Mouse (Mus musculus) heart, embryonic 12.5 days (tissue): ENCODE data around the gene Hcn2. TPM values are rescaled to one million over a fixed set of nuclear protein-coding genes. Genes with fewer than 3 reads are reported as not detected.
A peak's percentile ranks its signal among the peaks of the same experiment; 100 is the strongest.

Source experiments
- ATAC-seq: fragments of 200-750 bp; cut with Nextera tagmentation; 2 replicates; pipeline ENCODE4 v1.8.0; 2017; ENCODE audit warnings: moderate TSS enrichment, moderate library complexity; ENCODE audit not compliant: insufficient number of reproducible peaks, low FRiP score
- H3K27ac ChIP-seq: fragments of 300-500 bp; sonication (generic); 2 replicates; pipeline ENCODE4 v1.5.1; 2016; ENCODE audit warnings: mild to moderate bottlenecking, moderate library complexity; ENCODE audit not compliant: poor library complexity, severe bottlenecking
- H3K27me3 ChIP-seq: fragments of 300-500 bp; sonication (generic); replicated peaks from 2 replicates; pipeline ENCODE4 v1.6.1; 2016; ENCODE audit warnings: mild to moderate bottlenecking, moderate library complexity
- H3K36me3 ChIP-seq: fragments of 300-500 bp; sonication (generic); 2 replicates; pipeline ENCODE4 v1.6.1; 2016; ENCODE audit warnings: mild to moderate bottlenecking, moderate library complexity
- H3K4me1 ChIP-seq: fragments of 300-500 bp; sonication (generic); replicated peaks from 2 replicates; pipeline ENCODE4 v1.6.1; 2016; ENCODE audit warnings: mild to moderate bottlenecking
- H3K4me2 ChIP-seq: fragments of 300-500 bp; sonication (generic); 2 replicates; pipeline ENCODE4 v1.6.1; 2016; ENCODE audit warnings: mild to moderate bottlenecking, moderate library complexity
- H3K4me3 ChIP-seq: fragments of 300-500 bp; sonication (generic); 2 replicates; pipeline ENCODE4 v1.5.1; 2016; ENCODE audit warnings: mild to moderate bottlenecking
- H3K9ac ChIP-seq: fragments of 300-500 bp; sonication (generic); 2 replicates; pipeline ENCODE4 v1.6.1; 2016; ENCODE audit warnings: mild to moderate bottlenecking, moderate library complexity
- H3K9me3 ChIP-seq: fragments of 300-500 bp; sonication (generic); replicated peaks from 2 replicates; pipeline ENCODE4 v1.6.1; 2016; ENCODE audit warnings: mild to moderate bottlenecking, moderate library complexity
- WGBS: fragments of 180-500 bp; shearing (Covaris S2); methylation state at CpG from one replicate; pipeline ENCODE4 v1.1.7; 2016; 5-methylcytosine and 5-hydroxymethylcytosine counted together
- polyA plus RNA-seq: library from polyadenylated mRNA; unstranded; fragments of >200 nt; fragmentation: Nextera tagmentation; extraction: Ambion mirVana; gene quantifications from 2 replicates; pipeline ENCODE4 v1.2.1, GENCODE M21; 2016

The Hcn2 gene
- polyA plus RNA-seq, 1 experiment from 2014 or later = not detected

GRCm38 (mm10) chr10:79728323-79729249 is 12.2 kb downstream of the Hcn2 start:
- H3K4me2 ChIP-seq = no peak overlapping the region
- WGBS = 62% methylated on average over 28 of the region's 28 CpGs
- peaks cover 8% of the 10 kb centered on the region; the same call in 1 of the 2 replicates for H3K4me1 ChIP-seq
- no peak overlapping the region for H3K27ac ChIP-seq
- H3K9me3 ChIP-seq = peaks cover 11% of the 10 kb centered on the region
- ATAC-seq = no peak
- no peak overlapping the region for H3K4me3 ChIP-seq
- peaks cover 6% of the 10 kb centered on the region; the same call in 1 of the 2 replicates for H3K36me3 ChIP-seq
- no peak overlapping the region for H3K9ac ChIP-seq
- peaks cover 14% of the 10 kb centered on the region for H3K27me3 ChIP-seq

- H3K27me3 ChIP-seq = peaks cover 14% of the 10 kb centered on the region
- peaks cover 4% of the 10 kb centered on the region; the same call in 1 of the 2 replicates for H3K4me1 ChIP-seq
- 63% methylated on average over 13 of the region's 13 CpGs for WGBS
- peak overlapping the region; percentile 29; the same call in 1 of the 2 replicates for H3K9ac ChIP-seq
- H3K4me2 ChIP-seq = no peak overlapping the region
- H3K9me3 ChIP-seq = peaks cover 20% of the 10 kb centered on the region
- no peak for ATAC-seq
- H3K4me3 ChIP-seq = no peak overlapping the region
- H3K27ac ChIP-seq = no peak overlapping the region
- peaks cover 15% of the 10 kb centered on the region for H3K36me3 ChIP-seq
Observed at GRCm38 (mm10) chr10:79729357-79729965, 13.0 kb downstream of the Hcn2 start.

- H3K4me2 ChIP-seq = no peak overlapping the region
- H3K27me3 ChIP-seq = peaks cover 41% of the 10 kb centered on the region
- no peak overlapping the region for H3K4me3 ChIP-seq
- H3K9me3 ChIP-seq = peaks cover 51% of the 10 kb centered on the region
- peaks cover 45% of the 10 kb centered on the region for H3K36me3 ChIP-seq
- no peak overlapping the region for H3K27ac ChIP-seq
- no peak for ATAC-seq
- H3K4me1 ChIP-seq = peaks cover 10% of the 10 kb centered on the region; the same call in 1 of the 2 replicates
- no peak overlapping the region for H3K9ac ChIP-seq
- WGBS = 100% methylated on average over 1 of the region's 1 CpGs
Observed at GRCm38 (mm10) chr10:79732500-79732899, 16.1 kb downstream of the Hcn2 start.

- Histone ChIP-seq H3K36me3 (peaks cover 59% of the 10 kb centered on the region), H3K27ac (no peak overlapping the region), H3K27me3 (peaks cover 35% of the 10 kb centered on the region), H3K4me1 (peaks cover 10% of the 10 kb centered on the region; the same call in 1 of the 2 replicates), H3K9ac (no peak overlapping the region), H3K4me2 (no peak overlapping the region), H3K4me3 (no peak overlapping the region), H3K9me3 (peaks cover 64% of the 10 kb centered on the region)
- no peak for ATAC-seq
- 80% methylated on average over 15 of the region's 15 CpGs for WGBS
Observed at GRCm38 (mm10) chr10:79733847-79734246, 17.4 kb downstream of the Hcn2 start.

- Histone ChIP-seq H3K4me1 (peaks cover 6% of the 10 kb centered on the region; the same call in 1 of the 2 replicates), H3K36me3 (peaks cover 74% of the 10 kb centered on the region), H3K4me2 (peak overlapping the region; percentile 44), H3K9me3 (peaks cover 79% of the 10 kb centered on the region), H3K4me3 (peak overlapping the region; percentile 11), H3K27me3 (peaks cover 29% of the 10 kb centered on the region), H3K27ac (no peak overlapping the region), H3K9ac (peak overlapping the region; percentile 32; the same call in 1 of the 2 replicates)
- no peak for ATAC-seq
- WGBS = 27% methylated on average over 47 of the region's 52 CpGs
Observed at GRCm38 (mm10) chr10:79735361-79735760, 18.9 kb downstream of the Hcn2 start.

GRCm38 (mm10) chr10:79736706-79737105 is 20.3 kb downstream of the Hcn2 start:
- Histone ChIP-seq H3K4me3 (no peak overlapping the region), H3K4me2 (no peak overlapping the region), H3K36me3 (peaks cover 87% of the 10 kb centered on the region), H3K9ac (no peak overlapping the region), H3K27ac (no peak overlapping the region), H3K4me1 (peaks cover 6% of the 10 kb centered on the region; the same call in 1 of the 2 replicates), H3K27me3 (peaks cover 29% of the 10 kb centered on the region), H3K9me3 (peaks cover 89% of the 10 kb centered on the region)
- no peak for ATAC-seq
- WGBS = 85% methylated on average over 14 of the region's 14 CpGs

- WGBS = 90% methylated on average over 10 of the region's 10 CpGs
- H3K4me3 ChIP-seq = no peak overlapping the region
- H3K9ac ChIP-seq = no peak overlapping the region
- peaks cover 6% of the 10 kb centered on the region; the same call in 1 of the 2 replicates for H3K4me1 ChIP-seq
- peaks cover 97% of the 10 kb centered on the region for H3K36me3 ChIP-seq
- no peak overlapping the region for H3K4me2 ChIP-seq
- no peak for ATAC-seq
- peaks cover 29% of the 10 kb centered on the region for H3K27me3 ChIP-seq
- no peak overlapping the region for H3K27ac ChIP-seq
- H3K9me3 ChIP-seq = peaks cover 86% of the 10 kb centered on the region
Observed at GRCm38 (mm10) chr10:79738259-79738658, 21.8 kb downstream of the Hcn2 start.

GRCm38 (mm10) chr10:79739234-79739633 is 22.8 kb downstream of the Hcn2 start:
- H3K9ac ChIP-seq = no peak overlapping the region
- no peak overlapping the region for H3K4me2 ChIP-seq
- H3K36me3 ChIP-seq = peaks cover 99% of the 10 kb centered on the region
- WGBS = 94% methylated on average over 28 of the region's 28 CpGs
- H3K4me3 ChIP-seq = no peak overlapping the region
- H3K9me3 ChIP-seq = peaks cover 78% of the 10 kb centered on the region
- no peak for ATAC-seq
- no peak overlapping the region for H3K27ac ChIP-seq
- peaks cover 6% of the 10 kb centered on the region; the same call in 1 of the 2 replicates for H3K4me1 ChIP-seq
- H3K27me3 ChIP-seq = peaks cover 29% of the 10 kb centered on the region

GRCm38 (mm10) chr10:79740863-79741262 is 24.4 kb downstream of the Hcn2 start:
- Histone ChIP-seq H3K36me3 (peaks cover 87% of the 10 kb centered on the region), H3K4me3 (no peak overlapping the region), H3K9me3 (peaks cover 62% of the 10 kb centered on the region), H3K4me2 (no peak overlapping the region), H3K9ac (no peak overlapping the region), H3K27me3 (peaks cover 13% of the 10 kb centered on the region), H3K27ac (no peak overlapping the region), H3K4me1 (peaks cover 7% of the 10 kb centered on the region)
- no peak for ATAC-seq
- 78% methylated on average over 11 of the region's 11 CpGs for WGBS

GRCm38 (mm10) chr10:79743161-79743560 is 26.7 kb downstream of the Hcn2 start:
- no peak for ATAC-seq
- WGBS = 92% methylated on average over 11 of the region's 11 CpGs
- Histone ChIP-seq H3K27me3 (no peaks in the 10 kb centered on the region), H3K4me1 (peaks cover 12% of the 10 kb centered on the region), H3K9ac (no peak overlapping the region), H3K36me3 (peaks cover 64% of the 10 kb centered on the region), H3K27ac (no peak overlapping the region), H3K4me3 (no peak overlapping the region), H3K4me2 (no peak overlapping the region), H3K9me3 (peaks cover 39% of the 10 kb centered on the region)
